Mouse (Mus musculus) 3134 (cell line): ENCODE measurements at regions not wholly inside any gene's neighbourhood (a gene's known extent, or its start where the extent isn't known, plus 50 kb on each side); places are given as distances from the start of the nearest gene placed in this dataset.
"Not testable (repeated sequence)": the region's sequence is repeated elsewhere in the genome, so short reads cannot be mapped to it uniquely, and the experiment has no call there.

ENCODE experiments used
- DNase-seq: peaks from one replicate; pipeline ENCODE4 v3.0.0-alpha.2; 2011; ENCODE audit warnings: low spot score; ENCODE audit not compliant: insufficient read length; ENCODE audit errors: extremely low read depth

GRCm38 (mm10) chr16:49407956-49408795, 290.9 kb upstream of the Ift57 start:
- DNase-seq = no peak

- DNase-seq = no peak
Observed at GRCm38 (mm10) chr16:49409235-49409634, 289.8 kb upstream of the Ift57 start.

GRCm38 (mm10) chr16:49430296-49430695, 268.7 kb upstream of the Ift57 start:
- no peak for DNase-seq

GRCm38 (mm10) chr16:49431902-49432301, 267.1 kb upstream of the Ift57 start:
- no peak for DNase-seq

GRCm38 (mm10) chr16:49441225-49441624, 257.8 kb upstream of the Ift57 start:
- peak; percentile 1 for DNase-seq

- not testable (repeated sequence) for DNase-seq
Observed at GRCm38 (mm10) chr16:49447356-49447755, 251.7 kb upstream of the Ift57 start.

- no peak for DNase-seq
Observed at GRCm38 (mm10) chr16:49493881-49494280, 205.2 kb upstream of the Ift57 start.

- DNase-seq = no peak
Observed at GRCm38 (mm10) chr16:49497521-49498010, 201.5 kb upstream of the Ift57 start.

- no peak for DNase-seq
Observed at GRCm38 (mm10) chr16:49500818-49501217, 198.2 kb upstream of the Ift57 start.

GRCm38 (mm10) chr16:49503897-49504413, 195.1 kb upstream of the Ift57 start:
- DNase-seq = no peak

- no peak for DNase-seq
Observed at GRCm38 (mm10) chr16:49504669-49505068, 194.4 kb upstream of the Ift57 start.

- no peak for DNase-seq
Observed at GRCm38 (mm10) chr16:49505271-49505670, 193.8 kb upstream of the Ift57 start.

- no peak for DNase-seq
Observed at GRCm38 (mm10) chr16:49518844-49519243, 180.2 kb upstream of the Ift57 start.

GRCm38 (mm10) chr16:49520411-49520810, 178.6 kb upstream of the Ift57 start:
- DNase-seq = no peak

- no peak for DNase-seq
Observed at GRCm38 (mm10) chr16:49521685-49522084, 177.3 kb upstream of the Ift57 start.

- no peak for DNase-seq
Observed at GRCm38 (mm10) chr16:49522576-49522975, 176.5 kb upstream of the Ift57 start.

- DNase-seq = not testable (repeated sequence)
Observed at GRCm38 (mm10) chr16:49528618-49529017, 170.4 kb upstream of the Ift57 start.

- DNase-seq = no peak
Observed at GRCm38 (mm10) chr16:49529060-49529459, 170.0 kb upstream of the Ift57 start.

GRCm38 (mm10) chr16:49530051-49530450, 169.0 kb upstream of the Ift57 start:
- no peak for DNase-seq

- DNase-seq = no peak
Observed at GRCm38 (mm10) chr16:49532071-49532686, 166.9 kb upstream of the Ift57 start.

GRCm38 (mm10) chr16:49533498-49533998, 165.5 kb upstream of the Ift57 start:
- no peak for DNase-seq
